Mouse (Mus musculus) spleen, adult 10 weeks (tissue): ENCODE results near the gene Btnl1. TPM values are rescaled to one million over a fixed set of nuclear protein-coding genes. Genes with fewer than 3 reads are reported as not detected.

Experiments
- polyA plus RNA-seq: library from polyadenylated mRNA; stranded (reverse); fragments of 350-450 nt; fragmentation: Illumina TruSeq; extraction: RNeasy Lipid Tissue Mini Kit (QIAGEN cat#74804); gene quantifications from one replicate; pipeline ENCODE4 v1.2.3, GENCODE M21; 2015; ENCODE audit warnings: low replicate concordance; ENCODE audit not compliant: insufficient read depth

Btnl1 gene
- 0.68 TPM for polyA plus RNA-seq

GRCm38 (mm10) chr17:34376847-34377246 lies at the start of gene Btnl1:
Gene Btnl1 (plus strand): TSS chr17:34377132.

GRCm38 (mm10) chr17:34354539-34354938 lies 22.4 kb upstream of the Btnl1 start, which contains the start of gene Btnl2:
Gene Btnl2 (plus strand): TSS chr17:34354822.

GRCm38 (mm10) chr17:34398711-34399393 lies 21.9 kb downstream of the Btnl1 start, which contains the start of gene BC051142:
Gene BC051142 (plus strand): TSS chr17:34398820.

Other genes with a start within 250 kb of the Btnl1 start
- 497 TPM for gene H2-DMb2, start 233.8 kb upstream of the Btnl1 start, polyA plus RNA-seq
- 222 TPM for gene H2-DMb1, start 224.1 kb upstream of the Btnl1 start, polyA plus RNA-seq
- 94.6 TPM for gene Tap1, start 189.6 kb upstream of the Btnl1 start, polyA plus RNA-seq
- 164 TPM for gene Psmb9, start 189.4 kb upstream of the Btnl1 start, polyA plus RNA-seq
- 229 TPM for gene Psmb8, start 179.4 kb upstream of the Btnl1 start, polyA plus RNA-seq
- 38.1 TPM for gene Tap2, start 173.6 kb upstream of the Btnl1 start, polyA plus RNA-seq
- 1,133 TPM for gene H2-Ob, start 138.2 kb upstream of the Btnl1 start, polyA plus RNA-seq
- 2,500 TPM for gene H2-Ab1, start 119.4 kb upstream of the Btnl1 start, polyA plus RNA-seq
- gene H2-Aa, start 89.3 kb upstream of the Btnl1 start, polyA plus RNA-seq = 4,264 TPM
- 1,984 TPM for gene H2-Eb1, start 71.3 kb upstream of the Btnl1 start, polyA plus RNA-seq
- gene H2-Eb2, start 51.5 kb upstream of the Btnl1 start, polyA plus RNA-seq = 75.2 TPM
- gene Btnl2, start 22.3 kb upstream of the Btnl1 start, polyA plus RNA-seq = 6.9 TPM
- 14.9 TPM for gene BC051142, start 21.7 kb downstream of the Btnl1 start, polyA plus RNA-seq
- gene Btnl4, start 100.2 kb downstream of the Btnl1 start, polyA plus RNA-seq = 1.8 TPM
- 3.5 TPM for gene Btnl6, start 140.2 kb downstream of the Btnl1 start, polyA plus RNA-seq
- 2.9 TPM for gene Notch4, start 187.1 kb downstream of the Btnl1 start, polyA plus RNA-seq
- 186 TPM for gene Gpsm3, start 212.7 kb downstream of the Btnl1 start, polyA plus RNA-seq
- 42.5 TPM for gene Pbx2, start 214.1 kb downstream of the Btnl1 start, polyA plus RNA-seq
- gene Ager, start 220.7 kb downstream of the Btnl1 start, polyA plus RNA-seq = 4.0 TPM
- 37.5 TPM for gene Rnf5, start 226.6 kb downstream of the Btnl1 start, polyA plus RNA-seq
- gene Agpat1, start 227.1 kb downstream of the Btnl1 start, polyA plus RNA-seq = 22.9 TPM
- 2.1 TPM for gene Egfl8, start 238.8 kb downstream of the Btnl1 start, polyA plus RNA-seq